Mouse (Mus musculus) C2C12 (cell line): ENCODE results near the gene Zswim8.

ENCODE experiments used
- CEBPB ChIP-seq: IDR thresholded peaks from one replicate; pipeline ENCODE4 v1.6.1; 2011; ENCODE audit warnings: low read depth, mild to moderate bottlenecking, control low read depth, moderate library complexity
- CTCF ChIP-seq: IDR thresholded peaks from one replicate; pipeline ENCODE4 v1.5.1; 2011; ENCODE audit not compliant: control insufficient read depth, insufficient read depth, insufficient read length

DNA sequence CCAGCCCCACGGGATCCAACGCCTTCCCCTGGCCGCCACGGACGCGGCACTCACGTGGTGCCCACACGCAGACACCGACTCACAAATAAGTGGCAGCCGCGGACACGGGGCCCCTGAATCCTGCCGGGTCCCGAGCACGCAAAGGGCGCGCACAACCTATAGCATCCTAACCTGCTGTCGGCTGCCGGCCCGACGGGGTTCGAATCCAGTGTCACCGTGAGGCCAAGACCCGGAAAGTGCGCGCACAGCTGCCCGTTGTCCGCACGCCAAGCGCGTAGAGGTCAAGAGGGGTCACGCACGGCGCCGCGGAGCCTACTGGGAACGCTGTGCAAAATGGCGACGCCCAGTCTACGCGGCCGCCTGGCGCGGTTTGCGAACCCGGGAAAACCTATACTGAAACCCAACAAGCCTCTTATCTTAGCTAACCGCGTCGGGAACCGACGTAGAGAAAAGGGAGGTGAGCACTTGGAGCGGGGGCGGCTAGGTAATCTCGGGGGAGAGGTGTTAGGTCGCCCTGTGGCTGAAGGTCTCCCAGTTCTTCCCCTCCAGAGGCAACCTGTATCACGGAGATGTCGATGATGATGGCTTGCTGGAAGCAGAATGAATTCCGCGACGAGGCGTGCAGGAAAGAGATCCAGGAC, 4.5 kb upstream of the Zswim8 start, which contains the start of gene Chchd1:
- TF ChIP-seq CEBPB: no peak
- no peak for TF ChIP-seq CTCF
